Mouse (Mus musculus): Measurements from ENCODE around the gene Palm. TPM values are rescaled to one million over a fixed set of nuclear protein-coding genes. Genes with fewer than 3 reads are reported as not detected.
A peak's percentile ranks its signal among the peaks of the same experiment; 100 is the strongest.

Palm gene
- polyA plus RNA-seq, 1 experiment from 2014 or later, result 349 TPM

GRCm38 (mm10) chr10:79860079-79860911 is 66.9 kb downstream of the Palm start:
- Histone ChIP-seq H3K27ac (ENCODE audit: low read length) (no peak overlapping the region), H3K4me1 (replicated peaks; ENCODE audit: control insufficient read depth, insufficient read depth, low read length) (peaks cover 38% of the 10 kb centered on the region), H3K9me3 (ENCODE audit: control insufficient read depth, low read length) (no peaks in the 10 kb centered on the region), H3K9ac (replicated peaks; ENCODE audit: low read depth, low read length) (no peak overlapping the region), H3K4me2 (ENCODE audit: low read length) (no peak overlapping the region), H3K27me3 (replicated peaks; ENCODE audit: control insufficient read depth, insufficient read depth, low read length) (no peaks in the 10 kb centered on the region), H3K36me3 (ENCODE audit: control insufficient read depth, insufficient read depth) (peaks cover 38% of the 10 kb centered on the region), H3K4me3 (replicated peaks; ENCODE audit: low read length) (no peak overlapping the region)
- 90% methylated on average over 26 of the region's 26 CpGs for WGBS
- no peak for ATAC-seq

GRCm38 (mm10) chr10:79861230-79862048 is 68.1 kb downstream of the Palm start:
- no peak for ATAC-seq
- H3K27ac ChIP-seq (ENCODE audit: low read length), result no peak overlapping the region
- no peak overlapping the region for H3K9ac ChIP-seq (replicated peaks; ENCODE audit: low read depth, low read length)
- H3K4me3 ChIP-seq (replicated peaks; ENCODE audit: low read length), result no peak overlapping the region
- 73% methylated on average over 25 of the region's 25 CpGs for WGBS
- H3K27me3 ChIP-seq (replicated peaks; ENCODE audit: control insufficient read depth, insufficient read depth, low read length), result no peaks in the 10 kb centered on the region
- H3K36me3 ChIP-seq (ENCODE audit: control insufficient read depth, insufficient read depth), result peaks cover 42% of the 10 kb centered on the region
- H3K9me3 ChIP-seq (ENCODE audit: control insufficient read depth, low read length), result no peaks in the 10 kb centered on the region
- peaks cover 30% of the 10 kb centered on the region for H3K4me1 ChIP-seq (replicated peaks; ENCODE audit: control insufficient read depth, insufficient read depth, low read length)
- H3K4me2 ChIP-seq (ENCODE audit: low read length), result no peak overlapping the region

DNA sequence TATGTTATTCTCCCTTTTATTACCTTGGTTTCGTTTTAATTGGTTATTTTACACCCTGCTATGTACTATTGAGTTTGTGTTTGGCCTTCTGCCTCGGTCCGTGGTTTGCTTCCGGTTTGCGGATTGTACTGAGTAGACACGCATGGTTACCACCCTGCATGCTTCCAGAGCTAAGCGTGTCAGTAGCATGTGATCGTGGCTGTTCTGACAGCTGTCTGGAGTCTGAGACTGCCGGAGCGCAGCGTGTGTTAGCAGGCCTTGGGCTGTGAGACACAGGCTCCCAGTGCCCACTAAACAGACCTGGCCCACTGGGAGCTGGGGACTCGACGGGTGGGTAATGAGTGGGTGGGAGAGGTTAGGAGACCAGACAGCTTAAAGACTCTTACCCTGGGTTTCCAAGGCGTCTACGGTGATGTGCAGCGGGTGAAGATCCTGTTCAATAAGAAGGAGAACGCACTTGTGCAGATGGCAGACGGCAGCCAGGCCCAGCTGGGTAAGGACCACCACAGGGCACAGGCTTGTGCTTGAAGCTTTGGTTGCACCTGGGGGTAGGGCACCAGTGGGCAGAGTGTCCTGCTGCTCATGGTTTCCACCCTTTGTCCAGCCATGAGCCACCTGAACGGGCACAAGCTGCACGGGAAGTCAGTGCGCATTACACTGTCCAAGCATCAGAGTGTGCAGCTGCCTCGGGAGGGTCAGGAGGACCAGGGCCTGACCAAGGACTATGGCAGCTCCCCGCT is 68.8 kb downstream of the Palm start:
- Histone ChIP-seq H3K36me3 (ENCODE audit: control insufficient read depth, insufficient read depth) (peaks cover 46% of the 10 kb centered on the region), H3K9me3 (ENCODE audit: control insufficient read depth, low read length) (no peaks in the 10 kb centered on the region), H3K4me1 (replicated peaks; ENCODE audit: control insufficient read depth, insufficient read depth, low read length) (peaks cover 22% of the 10 kb centered on the region), H3K9ac (replicated peaks; ENCODE audit: low read depth, low read length) (no peak overlapping the region), H3K27ac (ENCODE audit: low read length) (no peak overlapping the region), H3K4me2 (ENCODE audit: low read length) (no peak overlapping the region), H3K27me3 (replicated peaks; ENCODE audit: control insufficient read depth, insufficient read depth, low read length) (no peaks in the 10 kb centered on the region), H3K4me3 (replicated peaks; ENCODE audit: low read length) (no peak overlapping the region)
- WGBS, result 78% methylated on average over 23 of the region's 23 CpGs
- no peak for ATAC-seq

GRCm38 (mm10) chr10:79862925-79863324 is 69.6 kb downstream of the Palm start:
- no peak overlapping the region for H3K4me2 ChIP-seq (ENCODE audit: low read length)
- peaks cover 20% of the 10 kb centered on the region for H3K4me1 ChIP-seq (replicated peaks; ENCODE audit: control insufficient read depth, insufficient read depth, low read length)
- H3K36me3 ChIP-seq (ENCODE audit: control insufficient read depth, insufficient read depth), result peaks cover 46% of the 10 kb centered on the region
- no peak overlapping the region for H3K9ac ChIP-seq (replicated peaks; ENCODE audit: low read depth, low read length)
- no peaks in the 10 kb centered on the region for H3K27me3 ChIP-seq (replicated peaks; ENCODE audit: control insufficient read depth, insufficient read depth, low read length)
- ATAC-seq, result no peak
- no peak overlapping the region for H3K27ac ChIP-seq (ENCODE audit: low read length)
- H3K9me3 ChIP-seq (ENCODE audit: control insufficient read depth, low read length), result no peaks in the 10 kb centered on the region
- no peak overlapping the region for H3K4me3 ChIP-seq (replicated peaks; ENCODE audit: low read length)
- WGBS, result 72% methylated on average over 10 of the region's 10 CpGs

DNA sequence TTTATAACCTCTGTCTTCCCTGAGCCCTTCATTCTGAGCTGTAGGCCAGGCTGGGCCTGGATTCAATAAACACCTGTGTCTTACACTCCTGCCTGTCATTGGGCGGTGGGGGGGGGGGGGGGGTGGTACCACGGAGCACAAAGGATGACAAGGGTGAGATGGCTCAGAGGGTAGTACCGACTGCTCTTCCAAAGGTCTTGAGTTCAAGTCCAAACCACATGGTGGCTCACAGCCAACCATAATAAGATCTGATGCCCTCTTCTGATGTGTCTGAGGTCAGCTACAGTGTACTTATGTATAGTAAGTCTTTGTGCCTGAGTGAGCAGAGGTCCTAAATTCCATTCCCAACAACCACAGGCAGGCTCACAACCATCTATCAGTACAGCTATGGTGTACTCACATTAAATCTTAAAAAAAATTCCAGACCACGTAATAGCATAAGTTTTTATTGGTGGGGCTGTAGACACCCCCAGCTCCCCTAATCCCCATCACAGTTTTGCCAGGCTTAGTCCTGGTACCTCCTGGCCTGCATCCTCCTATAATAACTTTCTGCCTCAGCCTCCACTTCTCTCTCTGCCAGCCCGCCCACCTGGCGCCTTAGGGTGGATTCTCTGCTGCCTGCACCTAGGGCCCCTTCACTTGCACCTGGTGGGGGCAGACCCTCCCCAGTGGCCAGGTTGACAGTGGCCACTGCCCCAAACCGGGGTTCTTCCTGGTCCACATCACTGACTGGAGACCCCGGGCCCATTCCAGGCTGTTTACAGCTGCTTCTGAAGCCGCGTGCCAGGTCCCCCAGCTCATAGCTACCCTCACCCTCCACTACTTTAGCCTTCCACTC is 71.2 kb downstream of the Palm start:
- H3K27ac ChIP-seq (ENCODE audit: low read length), result 0 out of 2 replicates have a peak overlapping the region, but pooled peaks have one; percentile 25
- H3K9me3 ChIP-seq (ENCODE audit: control insufficient read depth, low read length), result no peaks in the 10 kb centered on the region
- 51% methylated on average over 10 of the region's 10 CpGs for WGBS
- H3K9ac ChIP-seq (replicated peaks; ENCODE audit: low read depth, low read length), result no peak overlapping the region
- ATAC-seq, result peak; percentile 1; the same call in 1 of the 2 replicates
- no peak overlapping the region for H3K4me3 ChIP-seq (replicated peaks; ENCODE audit: low read length)
- H3K4me2 ChIP-seq (ENCODE audit: low read length), result no peak overlapping the region
- H3K4me1 ChIP-seq (replicated peaks; ENCODE audit: control insufficient read depth, insufficient read depth, low read length), result peaks cover 16% of the 10 kb centered on the region
- H3K36me3 ChIP-seq (ENCODE audit: control insufficient read depth, insufficient read depth), result peaks cover 41% of the 10 kb centered on the region
- H3K27me3 ChIP-seq (replicated peaks; ENCODE audit: control insufficient read depth, insufficient read depth, low read length), result no peaks in the 10 kb centered on the region

- peak; percentile 20; the same call in 1 of the 2 replicates for ATAC-seq
- Histone ChIP-seq H3K4me2 (ENCODE audit: low read length) (no peak overlapping the region), H3K9ac (replicated peaks; ENCODE audit: low read depth, low read length) (no peak overlapping the region), H3K4me1 (replicated peaks; ENCODE audit: control insufficient read depth, insufficient read depth, low read length) (peaks cover 17% of the 10 kb centered on the region), H3K4me3 (replicated peaks; ENCODE audit: low read length) (no peak overlapping the region), H3K9me3 (ENCODE audit: control insufficient read depth, low read length) (no peaks in the 10 kb centered on the region), H3K27me3 (replicated peaks; ENCODE audit: control insufficient read depth, insufficient read depth, low read length) (no peaks in the 10 kb centered on the region), H3K27ac (ENCODE audit: low read length) (no peak overlapping the region), H3K36me3 (ENCODE audit: control insufficient read depth, insufficient read depth) (peaks cover 38% of the 10 kb centered on the region)
- WGBS, result 65% methylated on average over 12 of the region's 12 CpGs
Observed at GRCm38 (mm10) chr10:79865189-79865601, 71.8 kb downstream of the Palm start.

GRCm38 (mm10) chr10:79865801-79866295 is 72.5 kb downstream of the Palm start:
- WGBS, result 78% methylated on average over 19 of the region's 19 CpGs
- Histone ChIP-seq H3K27ac (ENCODE audit: low read length) (no peak overlapping the region), H3K4me1 (replicated peaks; ENCODE audit: control insufficient read depth, insufficient read depth, low read length) (peaks cover 19% of the 10 kb centered on the region), H3K27me3 (replicated peaks; ENCODE audit: control insufficient read depth, insufficient read depth, low read length) (no peaks in the 10 kb centered on the region), H3K4me3 (replicated peaks; ENCODE audit: low read length) (no peak overlapping the region), H3K9me3 (ENCODE audit: control insufficient read depth, low read length) (no peaks in the 10 kb centered on the region), H3K4me2 (ENCODE audit: low read length) (no peak overlapping the region), H3K9ac (replicated peaks; ENCODE audit: low read depth, low read length) (no peak overlapping the region), H3K36me3 (ENCODE audit: control insufficient read depth, insufficient read depth) (peaks cover 32% of the 10 kb centered on the region)
- no peak for ATAC-seq

- H3K4me2 ChIP-seq (ENCODE audit: low read length), result no peak overlapping the region
- WGBS, result 83% methylated on average over 11 of the region's 11 CpGs
- H3K36me3 ChIP-seq (ENCODE audit: control insufficient read depth, insufficient read depth), result peaks cover 25% of the 10 kb centered on the region
- no peak overlapping the region for H3K4me3 ChIP-seq (replicated peaks; ENCODE audit: low read length)
- no peaks in the 10 kb centered on the region for H3K9me3 ChIP-seq (ENCODE audit: control insufficient read depth, low read length)
- peaks cover 21% of the 10 kb centered on the region for H3K4me1 ChIP-seq (replicated peaks; ENCODE audit: control insufficient read depth, insufficient read depth, low read length)
- ATAC-seq, result no peak
- no peak overlapping the region for H3K9ac ChIP-seq (replicated peaks; ENCODE audit: low read depth, low read length)
- no peaks in the 10 kb centered on the region for H3K27me3 ChIP-seq (replicated peaks; ENCODE audit: control insufficient read depth, insufficient read depth, low read length)
- no peak overlapping the region for H3K27ac ChIP-seq (ENCODE audit: low read length)
Observed at GRCm38 (mm10) chr10:79866601-79867000, 73.2 kb downstream of the Palm start.
